Mouse (Mus musculus) lung, postnatal 14 days (tissue): ENCODE data around the gene Cxcl10.
A peak's percentile ranks its signal among the peaks of the same experiment; 100 is the strongest.

Experiments used
- DNase-seq: peaks from one replicate; pipeline ENCODE4 v3.0.0; 2021

Gene Cxcl10

DNA sequence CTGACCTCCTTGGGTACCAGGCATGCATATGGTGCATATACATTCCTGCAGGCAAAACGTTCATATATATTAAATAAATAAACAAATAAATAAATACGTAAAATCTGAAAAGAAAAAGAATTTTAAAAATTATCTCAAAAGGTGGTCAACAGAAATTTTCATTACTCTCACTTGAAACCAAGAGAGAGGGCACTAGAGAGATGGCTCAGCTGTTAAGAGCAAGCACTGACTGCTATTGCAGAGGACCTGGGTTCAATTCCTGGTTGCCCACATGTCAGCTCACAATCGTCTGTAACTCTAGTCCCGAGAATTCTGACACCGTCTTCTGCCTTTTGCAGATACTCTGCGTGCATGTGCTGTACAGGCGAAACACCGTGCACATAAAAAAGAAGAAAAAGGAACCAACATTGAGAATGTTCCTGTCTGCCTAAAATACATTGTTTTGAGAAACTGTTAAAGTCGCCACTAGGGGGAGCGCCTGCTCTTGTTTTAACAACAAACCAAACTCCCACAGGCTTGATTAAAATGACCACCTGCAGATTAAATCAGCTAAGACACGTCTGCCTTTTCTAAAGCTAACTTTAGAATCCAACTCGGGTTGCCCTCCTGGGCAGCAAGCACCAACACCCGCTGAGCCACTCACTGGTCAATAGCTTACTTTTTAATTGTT is 36.5 kb downstream of the Cxcl10 start:
- DNase-seq, result peak; percentile 94

DNA sequence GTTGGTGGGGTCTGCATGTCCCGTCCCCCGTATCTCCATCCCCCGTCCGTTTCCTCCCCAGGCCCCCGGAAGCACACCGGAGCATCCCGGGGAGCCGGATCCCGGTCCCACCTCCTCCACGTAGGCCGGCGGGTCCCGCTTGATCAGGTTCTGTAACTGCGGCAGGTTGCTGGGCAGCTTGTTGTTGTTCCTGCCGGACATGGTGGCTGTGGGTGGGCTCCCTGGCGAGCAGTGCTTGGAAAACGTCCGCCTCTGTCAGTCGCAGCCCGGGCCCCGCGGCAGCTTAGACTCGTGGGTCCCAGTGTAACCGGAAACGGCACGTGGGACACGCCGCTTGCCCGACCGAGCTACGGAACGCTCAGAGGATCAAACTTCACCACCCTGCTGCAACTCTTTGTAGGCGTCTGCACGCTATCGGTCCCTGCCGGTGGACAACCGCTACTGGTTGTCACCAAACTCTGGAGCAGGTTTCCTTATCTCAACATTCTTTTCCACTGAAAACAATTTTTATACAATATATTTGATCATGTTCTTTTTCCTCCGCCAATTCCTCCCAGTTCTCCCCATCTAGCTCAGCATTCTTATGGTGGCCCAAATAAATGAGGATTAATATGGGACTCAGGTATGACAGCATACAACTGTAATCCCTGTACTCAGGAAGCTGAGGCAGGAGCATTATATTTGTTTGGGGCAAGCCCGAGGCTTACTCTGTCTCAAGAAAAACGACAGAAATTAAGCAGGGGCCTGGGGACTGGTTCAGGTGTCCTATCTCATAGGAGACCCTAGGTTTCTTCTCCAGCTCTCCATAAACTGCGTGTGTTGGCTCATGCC is 38.8 kb downstream of the Cxcl10 start, which contains the start of gene Sdad1:
Gene Sdad1, minus strand, starts transcription at position 799 of the 831 bp plus-strand sequence.
- DNase-seq, result peak; percentile 91

DNA sequence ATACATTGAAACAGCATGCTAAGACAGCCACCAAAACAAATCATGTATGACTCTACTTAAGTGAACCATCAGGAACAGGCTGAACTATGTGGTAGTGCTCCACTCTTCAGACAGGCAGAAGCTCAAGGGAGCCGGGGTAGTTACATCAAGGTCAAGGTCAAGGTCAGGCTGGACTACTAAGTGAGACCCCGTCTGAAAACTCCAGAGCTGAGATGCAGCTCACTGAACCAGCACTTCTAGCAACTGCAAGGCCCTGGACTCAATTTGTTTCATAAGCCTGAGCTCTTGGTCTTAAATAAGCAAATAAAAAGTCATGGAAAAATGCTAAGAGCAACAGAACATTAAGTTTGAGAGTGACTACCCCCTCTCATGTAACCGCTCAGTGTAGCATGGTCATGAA is 44.4 kb downstream of the Cxcl10 start:
- no peak for DNase-seq

DNA sequence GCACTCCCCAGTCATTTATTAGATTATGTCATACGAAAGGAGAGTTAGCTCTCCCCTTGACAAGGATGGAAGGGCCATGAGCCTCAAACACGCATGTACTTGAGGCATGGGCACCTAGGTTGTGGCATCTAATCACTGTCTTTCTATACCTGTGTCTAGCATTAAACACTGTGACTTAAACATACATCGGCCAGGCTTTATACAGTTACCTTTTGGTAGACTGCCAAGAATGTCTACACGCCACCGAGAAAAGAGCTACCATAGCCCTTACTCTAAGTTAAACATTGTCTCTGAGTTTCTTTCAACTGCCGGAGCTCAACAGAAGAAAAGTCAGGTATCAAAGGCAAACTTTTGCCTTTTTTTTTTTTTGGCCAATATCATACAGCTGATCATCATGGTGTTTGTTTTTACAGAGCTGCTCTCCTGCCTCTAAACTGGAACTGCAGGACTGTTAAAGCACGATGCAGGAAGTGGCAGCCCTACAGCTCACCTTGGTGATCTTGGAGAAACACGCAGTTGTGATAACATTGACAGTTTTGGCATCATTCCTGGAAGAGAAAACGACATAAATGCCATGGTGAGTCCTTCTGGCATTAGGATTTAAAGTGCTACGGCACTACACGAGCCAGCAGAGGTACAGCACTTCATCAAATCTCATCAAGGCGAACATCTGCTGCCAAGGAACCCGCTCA is 46.4 kb downstream of the Cxcl10 start:
- DNase-seq, result no peak
